Mouse (Mus musculus): ENCODE data around the gene Eef1e1. TPM values are rescaled to one million over a fixed set of nuclear protein-coding genes. Genes with fewer than 3 reads are reported as not detected.
"Not testable (repeated sequence)": the region's sequence is repeated elsewhere in the genome, so short reads cannot be mapped to it uniquely, and the experiment has no call there.

Eef1e1 gene
- total RNA-seq (2014; fragmentation: Nextera tagmentation) (80.8 and 96.0 TPM in 2 replicates), total RNA-seq (2017) (132 TPM in 2 replicates)

- peak; percentile 97 for ATAC-seq (replicated peaks; ENCODE audit: low FRiP score, low TSS enrichment, poor library complexity, severe bottlenecking)
These were observed at the start of gene Eef1e1 for GRCm38 (mm10) chr13:38658528-38659280. Gene Eef1e1, minus strand, starts transcription at chr13:38659058.

- ATAC-seq (replicated peaks; ENCODE audit: low FRiP score, low TSS enrichment, poor library complexity, severe bottlenecking) = no peak
These were observed 32.0 kb upstream of the Eef1e1 start for GRCm38 (mm10) chr13:38690845-38691244.

- no peak for ATAC-seq (replicated peaks; ENCODE audit: low FRiP score, low TSS enrichment, poor library complexity, severe bottlenecking)
These were observed 31.2 kb upstream of the Eef1e1 start for GRCm38 (mm10) chr13:38690028-38690427.

- no peak for ATAC-seq (replicated peaks; ENCODE audit: low FRiP score, low TSS enrichment, poor library complexity, severe bottlenecking)
These were observed 29.9 kb upstream of the Eef1e1 start for GRCm38 (mm10) chr13:38688761-38689160.

- ATAC-seq (replicated peaks; ENCODE audit: low FRiP score, low TSS enrichment, poor library complexity, severe bottlenecking) = no peak
These were observed 13.5 kb upstream of the Eef1e1 start for GRCm38 (mm10) chr13:38672336-38672735.

- ATAC-seq (replicated peaks; ENCODE audit: low FRiP score, low TSS enrichment, poor library complexity, severe bottlenecking) = not testable (repeated sequence)
These were observed 12.6 kb upstream of the Eef1e1 start for GRCm38 (mm10) chr13:38671451-38671850.

- no peak for ATAC-seq (replicated peaks; ENCODE audit: low FRiP score, low TSS enrichment, poor library complexity, severe bottlenecking)
These were observed 11.2 kb upstream of the Eef1e1 start for GRCm38 (mm10) chr13:38670051-38670450.

GRCm38 (mm10) chr13:38668514-38668913 is 9.7 kb upstream of the Eef1e1 start:
- ATAC-seq (replicated peaks; ENCODE audit: low FRiP score, low TSS enrichment, poor library complexity, severe bottlenecking) = peak; percentile 88

GRCm38 (mm10) chr13:38664753-38665152 is 5.9 kb upstream of the Eef1e1 start:
- peak; percentile 94 for ATAC-seq (replicated peaks; ENCODE audit: low FRiP score, low TSS enrichment, poor library complexity, severe bottlenecking)

GRCm38 (mm10) chr13:38659524-38660136 is 772 bp upstream of the Eef1e1 start:
- ATAC-seq (replicated peaks; ENCODE audit: low FRiP score, low TSS enrichment, poor library complexity, severe bottlenecking) = no peak

- peak; percentile 56 for ATAC-seq (replicated peaks; ENCODE audit: low FRiP score, low TSS enrichment, poor library complexity, severe bottlenecking)
These were observed 993 bp downstream of the Eef1e1 start for GRCm38 (mm10) chr13:38657865-38658264.

- no peak for ATAC-seq (replicated peaks; ENCODE audit: low FRiP score, low TSS enrichment, poor library complexity, severe bottlenecking)
These were observed 8.6 kb downstream of the Eef1e1 start for GRCm38 (mm10) chr13:38650292-38650691.

GRCm38 (mm10) chr13:38649069-38649468 is 9.8 kb downstream of the Eef1e1 start:
- no peak for ATAC-seq (replicated peaks; ENCODE audit: low FRiP score, low TSS enrichment, poor library complexity, severe bottlenecking)

- ATAC-seq (replicated peaks; ENCODE audit: low FRiP score, low TSS enrichment, poor library complexity, severe bottlenecking) = no peak
These were observed 17.4 kb downstream of the Eef1e1 start for GRCm38 (mm10) chr13:38641414-38641813.

- ATAC-seq (replicated peaks; ENCODE audit: low FRiP score, low TSS enrichment, poor library complexity, severe bottlenecking) = no peak
These were observed 17.9 kb downstream of the Eef1e1 start for GRCm38 (mm10) chr13:38640961-38641360.

- no peak for ATAC-seq (replicated peaks; ENCODE audit: low FRiP score, low TSS enrichment, poor library complexity, severe bottlenecking)
These were observed 20.2 kb downstream of the Eef1e1 start for GRCm38 (mm10) chr13:38638694-38639093.

GRCm38 (mm10) chr13:38634800-38635269 is 24.0 kb downstream of the Eef1e1 start, which contains the start of gene Bloc1s5:
Gene Bloc1s5, minus strand, starts transcription at chr13:38635109.
- ATAC-seq (replicated peaks; ENCODE audit: low FRiP score, low TSS enrichment, poor library complexity, severe bottlenecking) = peak; percentile 83

- peak; percentile 35 for ATAC-seq (replicated peaks; ENCODE audit: low FRiP score, low TSS enrichment, poor library complexity, severe bottlenecking)
These were observed 24.5 kb downstream of the Eef1e1 start for GRCm38 (mm10) chr13:38634256-38634799.

- no peak for ATAC-seq (replicated peaks; ENCODE audit: low FRiP score, low TSS enrichment, poor library complexity, severe bottlenecking)
These were observed 25.4 kb downstream of the Eef1e1 start for GRCm38 (mm10) chr13:38633287-38634000.

GRCm38 (mm10) chr13:38632556-38632955 is 26.3 kb downstream of the Eef1e1 start:
- ATAC-seq (replicated peaks; ENCODE audit: low FRiP score, low TSS enrichment, poor library complexity, severe bottlenecking) = peak; percentile 62
